Mouse (Mus musculus) hindbrain, embryonic 11.5 days (tissue): ENCODE results near the gene Gm21983. TPM values are rescaled to one million over a fixed set of nuclear protein-coding genes. Genes with fewer than 3 reads are reported as not detected.

Experiments
- ATAC-seq: fragments of 200-750 bp; cut with Nextera tagmentation; 2 replicates; pipeline ENCODE4 v1.8.0; 2017; ENCODE audit warnings: mild to moderate bottlenecking, moderate TSS enrichment, moderate library complexity; ENCODE audit not compliant: low FRiP score
- DNase-seq: peaks from one replicate; pipeline ENCODE4 v3.0.0-alpha.2; 2015; ENCODE audit warnings: low spot score
- H3K27ac ChIP-seq: fragments of 300-500 bp; sonication (generic); 2 replicates; pipeline ENCODE4 v1.5.1; 2014; ENCODE audit warnings: mild to moderate bottlenecking, low read depth, low read length
- H3K27me3 ChIP-seq: fragments of 300-500 bp; sonication (generic); 2 replicates; pipeline ENCODE4 v1.6.1; 2014; ENCODE audit warnings: mild to moderate bottlenecking, low read length, moderate library complexity, mixed read lengths; ENCODE audit not compliant: control insufficient read depth, insufficient read depth
- H3K36me3 ChIP-seq: fragments of 300-500 bp; sonication (generic); 2 replicates; pipeline ENCODE4 v1.6.1; 2014; ENCODE audit warnings: mild to moderate bottlenecking, low read length, moderate library complexity, mixed read lengths; ENCODE audit not compliant: control insufficient read depth, insufficient read depth
- H3K4me1 ChIP-seq: fragments of 300-500 bp; sonication (generic); replicated peaks from 2 replicates; pipeline ENCODE4 v1.6.1; 2014; ENCODE audit warnings: low read length, mixed read lengths; ENCODE audit not compliant: control insufficient read depth, insufficient read depth
- H3K4me2 ChIP-seq: fragments of 300-500 bp; sonication (generic); replicated peaks from 2 replicates; pipeline ENCODE4 v1.6.1; 2014; ENCODE audit warnings: mild to moderate bottlenecking, low read depth, low read length
- H3K4me3 ChIP-seq: fragments of 300-500 bp; sonication (generic); 2 replicates; pipeline ENCODE4 v1.5.1; 2014; ENCODE audit warnings: low read depth, low read length
- H3K9ac ChIP-seq: fragments of 300-500 bp; sonication (generic); 2 replicates; pipeline ENCODE4 v1.6.1; 2014; ENCODE audit warnings: low read depth, low read length
- H3K9me3 ChIP-seq: fragments of 300-500 bp; sonication (generic); 2 replicates; pipeline ENCODE4 v1.6.1; 2016; ENCODE audit warnings: low read length; ENCODE audit not compliant: control insufficient read depth
- WGBS: fragments of 180-500 bp; shearing (Covaris S2); extraction: QIAGEN DNeasy Blood & Tissue Kit; methylation state at CpG from one replicate; pipeline ENCODE4 v1.1.7; 2014; 5-methylcytosine and 5-hydroxymethylcytosine counted together
- polyA plus RNA-seq: library from polyadenylated mRNA; unstranded; fragments of >200 nt; fragmentation: Nextera tagmentation; extraction: Ambion mirVana; gene quantifications from 2 replicates; pipeline ENCODE4 v1.2.1, GENCODE M21; 2014

Gm21983 gene
- polyA plus RNA-seq, 1 experiment from 2014 or later = not detected

DNA sequence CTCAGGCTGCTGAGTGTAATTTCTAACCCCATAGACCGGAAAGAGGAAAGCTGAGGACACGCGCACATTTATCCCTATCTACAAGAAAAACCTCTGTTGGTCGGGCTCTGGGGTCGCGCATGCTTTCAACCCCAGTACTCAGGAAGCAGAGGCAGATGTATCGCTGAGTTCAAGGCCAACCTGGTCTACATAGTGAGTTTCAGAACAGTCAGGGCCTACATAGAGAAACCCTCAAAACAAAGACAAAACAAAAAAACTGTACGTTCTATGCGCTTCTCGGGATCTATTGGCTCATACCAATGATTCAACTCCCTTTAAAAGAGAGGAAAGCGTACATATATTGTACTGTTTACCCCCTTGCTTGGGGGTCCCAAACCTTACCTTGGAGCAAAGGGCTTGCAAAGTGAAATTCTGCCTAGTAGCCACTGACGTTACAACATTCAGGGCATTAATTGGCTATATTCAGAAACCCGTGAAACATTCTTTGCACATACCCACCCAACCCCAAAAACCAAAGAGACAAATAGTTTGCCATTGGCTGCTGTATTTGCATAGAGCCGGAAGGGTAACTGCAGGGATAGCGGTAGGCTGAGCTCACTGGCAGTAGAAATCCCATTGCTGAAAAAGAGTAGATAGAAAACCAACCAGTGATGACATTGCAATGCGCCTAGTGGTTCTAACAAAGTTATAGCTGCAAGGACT is 1.5 kb downstream of the Gm21983 start:
- no peak for ATAC-seq
- 50% methylated on average over 16 of the region's 16 CpGs for WGBS

GRCm38 (mm10) chr7:27178324-27179216 is 2.3 kb downstream of the Gm21983 start, which contains the start of gene Rab4b:
Gene Rab4b (minus strand): TSS chr7:27178896.
- H3K4me2 ChIP-seq = peak within 1 kb of the TSS; percentile 50
- peaks cover 4% of the 10 kb centered on the region; the same call in 1 of the 2 replicates for H3K4me1 ChIP-seq
- H3K9ac ChIP-seq = peak within 1 kb of the TSS; percentile 59
- under 1% methylated on average over 51 of the region's 53 CpGs for WGBS
- ATAC-seq = peak; percentile 98
- H3K9me3 ChIP-seq = no peaks in the 10 kb centered on the region
- H3K27me3 ChIP-seq = no peaks in the 10 kb centered on the region
- peak within 1 kb of the TSS; percentile 85 for H3K27ac ChIP-seq
- peak; percentile 98 for DNase-seq
- 0 out of 2 replicates have a peak, but pooled peaks cover 3% of the 10 kb centered on the region for H3K36me3 ChIP-seq
- H3K4me3 ChIP-seq = peak within 1 kb of the TSS; percentile 52

More for the DNA sequence above, 1.5 kb downstream of the Gm21983 start:
- Histone ChIP-seq H3K9me3 (no peaks in the 10 kb centered on the region), H3K27ac (0 out of 2 replicates have a peak overlapping the region, but pooled peaks have one; percentile 12), H3K4me3 (peak overlapping the region; percentile 52), H3K4me2 (peak overlapping the region; percentile 38), H3K4me1 (peaks cover 4% of the 10 kb centered on the region; the same call in 1 of the 2 replicates), H3K9ac (no peak overlapping the region), H3K36me3 (0 out of 2 replicates have a peak, but pooled peaks cover 5% of the 10 kb centered on the region), H3K27me3 (no peaks in the 10 kb centered on the region)
- DNase-seq = no peak

- ATAC-seq (peak; percentile 28), DNase-seq (no peak)
- Histone ChIP-seq H3K4me3 (peak overlapping the region; percentile 52), H3K9ac (peak overlapping the region; percentile 59), H3K27me3 (no peaks in the 10 kb centered on the region), H3K27ac (peak overlapping the region; percentile 85), H3K9me3 (no peaks in the 10 kb centered on the region), H3K36me3 (no peaks in the 10 kb centered on the region), H3K4me2 (peak overlapping the region; percentile 50), H3K4me1 (peaks cover 4% of the 10 kb centered on the region; the same call in 1 of the 2 replicates)
- 23% methylated on average over 4 of the region's 4 CpGs for WGBS
Measured at GRCm38 (mm10) chr7:27177942-27178323, 3.0 kb downstream of the Gm21983 start.

- no peaks in the 10 kb centered on the region for H3K27me3 ChIP-seq
- DNase-seq (no peak), ATAC-seq (no peak)
- no peaks in the 10 kb centered on the region for H3K9me3 ChIP-seq
- H3K27ac ChIP-seq = no peak overlapping the region
- H3K4me2 ChIP-seq = no peak overlapping the region
- no peak overlapping the region for H3K4me3 ChIP-seq
- H3K9ac ChIP-seq = no peak overlapping the region
- WGBS = 95% methylated on average over 7 of the region's 7 CpGs
- H3K36me3 ChIP-seq = no peaks in the 10 kb centered on the region
- peaks cover 4% of the 10 kb centered on the region; the same call in 1 of the 2 replicates for H3K4me1 ChIP-seq
Measured at GRCm38 (mm10) chr7:27174896-27175295, 6.0 kb downstream of the Gm21983 start.

- 98% methylated on average over 14 of the region's 15 CpGs for WGBS
- Histone ChIP-seq H3K4me3 (no peak overlapping the region), H3K9me3 (no peaks in the 10 kb centered on the region), H3K27me3 (no peaks in the 10 kb centered on the region), H3K4me1 (peaks cover 4% of the 10 kb centered on the region; the same call in 1 of the 2 replicates), H3K27ac (no peak overlapping the region), H3K4me2 (no peak overlapping the region), H3K9ac (no peak overlapping the region), H3K36me3 (no peaks in the 10 kb centered on the region)
- ATAC-seq (no peak), DNase-seq (no peak)
Measured at GRCm38 (mm10) chr7:27174496-27174895, 6.4 kb downstream of the Gm21983 start.

DNA sequence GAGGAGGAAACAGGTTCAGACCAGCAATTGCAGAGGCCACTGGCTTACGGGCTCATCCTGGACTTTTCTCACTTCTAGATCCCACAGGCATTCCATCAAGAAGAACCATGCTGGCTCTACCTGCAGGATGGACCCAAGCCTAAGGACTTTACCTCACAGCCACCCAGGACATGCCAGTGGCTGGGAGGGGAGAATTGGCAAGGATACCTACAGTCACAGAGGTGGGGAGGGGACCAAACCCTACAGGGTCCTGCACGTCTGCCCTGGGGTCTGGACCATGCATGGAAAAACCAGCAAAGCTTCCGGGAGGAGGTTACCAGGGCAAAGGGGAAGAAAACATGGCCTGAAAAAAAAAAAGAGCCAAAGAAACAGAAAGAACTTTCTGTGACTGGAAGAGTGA is 9.9 kb downstream of the Gm21983 start:
- ATAC-seq (no peak), DNase-seq (no peak)
- Histone ChIP-seq H3K4me1 (no peaks in the 10 kb centered on the region), H3K4me3 (no peak overlapping the region), H3K9ac (no peak overlapping the region), H3K9me3 (no peaks in the 10 kb centered on the region), H3K4me2 (no peak overlapping the region), H3K36me3 (no peaks in the 10 kb centered on the region), H3K27ac (no peak overlapping the region), H3K27me3 (no peaks in the 10 kb centered on the region)
- 93% methylated on average over 3 of the region's 3 CpGs for WGBS

DNA sequence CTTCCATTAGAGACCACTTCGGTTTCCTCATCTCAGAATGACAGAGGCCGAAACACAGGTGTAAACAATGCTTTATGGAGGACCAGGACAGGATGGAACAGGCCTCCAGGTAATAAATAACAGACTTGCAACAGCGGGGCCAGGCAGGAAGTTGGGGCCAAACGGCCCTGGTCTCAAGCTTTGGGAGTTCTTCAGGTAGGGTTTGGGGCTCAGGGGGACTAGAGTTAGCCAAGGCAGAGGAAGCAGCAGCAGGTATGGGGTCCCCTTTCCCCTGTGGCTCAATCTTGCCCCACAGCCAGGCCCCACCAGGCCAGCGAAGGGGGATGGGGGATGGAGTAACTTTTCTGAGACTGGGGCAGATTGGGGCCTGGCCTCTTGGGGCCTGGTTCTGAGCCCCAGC is 12.5 kb downstream of the Gm21983 start:
- ATAC-seq = no peak
- WGBS = 95% methylated on average over 5 of the region's 5 CpGs

DNA sequence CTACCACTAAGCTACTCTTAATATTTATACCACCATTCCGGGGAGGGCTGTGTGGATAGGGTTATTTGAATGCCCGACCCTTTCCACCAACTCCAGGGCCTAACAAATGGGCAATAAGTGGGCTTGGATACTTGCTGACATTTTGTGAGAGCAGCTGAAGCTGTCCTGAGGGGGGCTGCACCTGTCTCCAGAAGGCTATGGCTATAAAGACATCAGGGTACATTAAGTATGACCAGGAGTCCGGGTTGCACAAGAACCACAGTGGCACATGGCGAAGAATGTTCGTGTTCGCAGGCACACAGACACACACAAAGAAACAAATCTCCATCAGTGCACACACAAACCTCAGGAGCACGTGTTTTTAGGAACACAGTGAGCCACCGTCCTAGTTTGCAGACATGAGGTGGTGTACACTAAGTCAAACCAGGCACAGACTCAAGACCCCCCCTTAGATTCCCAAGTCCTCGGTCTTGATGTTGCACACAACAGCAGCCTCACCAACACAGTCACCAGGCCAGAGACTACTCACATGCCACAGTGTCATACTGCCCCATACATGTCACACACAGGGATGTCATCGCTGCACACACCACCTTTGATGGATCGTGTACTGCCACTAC is 13.3 kb downstream of the Gm21983 start:
- WGBS = 78% methylated on average over 11 of the region's 11 CpGs
- Histone ChIP-seq H3K9ac (peak overlapping the region; percentile 60), H3K9me3 (no peaks in the 10 kb centered on the region), H3K27me3 (no peaks in the 10 kb centered on the region), H3K4me1 (peaks cover 18% of the 10 kb centered on the region), H3K4me3 (peak overlapping the region; percentile 65), H3K4me2 (peak overlapping the region; percentile 46), H3K27ac (peak overlapping the region; percentile 98), H3K36me3 (peaks cover 5% of the 10 kb centered on the region; the same call in 1 of the 2 replicates)
- no peak for DNase-seq
- peak; percentile 0; the same call in 1 of the 2 replicates for ATAC-seq

More for the DNA sequence above, 12.5 kb downstream of the Gm21983 start:
- H3K9me3 ChIP-seq = no peaks in the 10 kb centered on the region
- DNase-seq = no peak
- H3K36me3 ChIP-seq = peaks cover 5% of the 10 kb centered on the region; the same call in 1 of the 2 replicates
- H3K27ac ChIP-seq = no peak overlapping the region
- peaks cover 15% of the 10 kb centered on the region for H3K4me1 ChIP-seq
- H3K27me3 ChIP-seq = no peaks in the 10 kb centered on the region
- H3K4me2 ChIP-seq = no peak overlapping the region
- no peak overlapping the region for H3K4me3 ChIP-seq
- H3K9ac ChIP-seq = no peak overlapping the region
